Mouse (Mus musculus): Measurements from ENCODE around the gene Coa3. TPM values are rescaled to one million over a fixed set of nuclear protein-coding genes. Genes with fewer than 3 reads are reported as not detected.

Coa3 gene
- polyA plus RNA-seq, 1 experiment, result 158 TPM

- TF ChIP-seq POLR2A (IDR thresholded peaks at IDR 0.05; ENCODE audit: borderline replicate concordance, extremely low read depth, insufficient read depth, insufficient read length, poor library complexity, severe bottlenecking) (no peak), CTCF (IDR thresholded peaks at IDR 0.05; ENCODE audit: borderline replicate concordance, extremely low read depth, insufficient read depth, insufficient read length) (no peak)
- DNase-seq (ENCODE audit: low read depth), result no peak
Observed at GRCm38 (mm10) chr11:101279193-101279569, 267 bp upstream of the Coa3 start.

- no peak for TF ChIP-seq POLR2A (IDR thresholded peaks at IDR 0.05; ENCODE audit: borderline replicate concordance, extremely low read depth, insufficient read depth, insufficient read length, poor library complexity, severe bottlenecking)
- TF ChIP-seq CTCF (IDR thresholded peaks at IDR 0.05; ENCODE audit: borderline replicate concordance, extremely low read depth, insufficient read depth, insufficient read length), result no peak
- DNase-seq (ENCODE audit: low read depth), result no peak
Observed at GRCm38 (mm10) chr11:101277381-101278222, 1.3 kb downstream of the Coa3 start.

- no peak for DNase-seq (ENCODE audit: low read depth)
- TF ChIP-seq POLR2A (IDR thresholded peaks at IDR 0.05; ENCODE audit: borderline replicate concordance, extremely low read depth, insufficient read depth, insufficient read length, poor library complexity, severe bottlenecking), result no peak
- TF ChIP-seq CTCF (IDR thresholded peaks at IDR 0.05; ENCODE audit: borderline replicate concordance, extremely low read depth, insufficient read depth, insufficient read length), result no peak
Observed at GRCm38 (mm10) chr11:101276319-101277070, 2.4 kb downstream of the Coa3 start.

- DNase-seq (ENCODE audit: low read depth), result no peak
- TF ChIP-seq POLR2A (IDR thresholded peaks at IDR 0.05; ENCODE audit: borderline replicate concordance, extremely low read depth, insufficient read depth, insufficient read length, poor library complexity, severe bottlenecking) (no peak), CTCF (IDR thresholded peaks at IDR 0.05; ENCODE audit: borderline replicate concordance, extremely low read depth, insufficient read depth, insufficient read length) (no peak)
Observed at GRCm38 (mm10) chr11:101275309-101275708, 3.6 kb downstream of the Coa3 start.

- TF ChIP-seq POLR2A (IDR thresholded peaks at IDR 0.05; ENCODE audit: borderline replicate concordance, extremely low read depth, insufficient read depth, insufficient read length, poor library complexity, severe bottlenecking), result no peak
- no peak for TF ChIP-seq CTCF (IDR thresholded peaks at IDR 0.05; ENCODE audit: borderline replicate concordance, extremely low read depth, insufficient read depth, insufficient read length)
- no peak for DNase-seq (ENCODE audit: low read depth)
Observed at GRCm38 (mm10) chr11:101272446-101272845, 6.5 kb downstream of the Coa3 start.

GRCm38 (mm10) chr11:101269577-101270116 is 9.3 kb downstream of the Coa3 start:
- DNase-seq (ENCODE audit: low read depth), result peak; percentile 71
- TF ChIP-seq CTCF (IDR thresholded peaks at IDR 0.05; ENCODE audit: borderline replicate concordance, extremely low read depth, insufficient read depth, insufficient read length) (no peak), POLR2A (IDR thresholded peaks at IDR 0.05; ENCODE audit: borderline replicate concordance, extremely low read depth, insufficient read depth, insufficient read length, poor library complexity, severe bottlenecking) (no peak)

- no peak for DNase-seq (ENCODE audit: low read depth)
- no peak for TF ChIP-seq POLR2A (IDR thresholded peaks at IDR 0.05; ENCODE audit: borderline replicate concordance, extremely low read depth, insufficient read depth, insufficient read length, poor library complexity, severe bottlenecking)
- TF ChIP-seq CTCF (IDR thresholded peaks at IDR 0.05; ENCODE audit: borderline replicate concordance, extremely low read depth, insufficient read depth, insufficient read length), result no peak
Observed at GRCm38 (mm10) chr11:101265906-101266305, 13.0 kb downstream of the Coa3 start.

- no peak for TF ChIP-seq CTCF (IDR thresholded peaks at IDR 0.05; ENCODE audit: borderline replicate concordance, extremely low read depth, insufficient read depth, insufficient read length)
- no peak for TF ChIP-seq POLR2A (IDR thresholded peaks at IDR 0.05; ENCODE audit: borderline replicate concordance, extremely low read depth, insufficient read depth, insufficient read length, poor library complexity, severe bottlenecking)
- DNase-seq (ENCODE audit: low read depth), result no peak
Observed at GRCm38 (mm10) chr11:101264954-101265471, 13.9 kb downstream of the Coa3 start.

GRCm38 (mm10) chr11:101263989-101264280 is 15.0 kb downstream of the Coa3 start:
- DNase-seq (ENCODE audit: low read depth), result no peak
- TF ChIP-seq CTCF (IDR thresholded peaks at IDR 0.05; ENCODE audit: borderline replicate concordance, extremely low read depth, insufficient read depth, insufficient read length) (no peak), POLR2A (IDR thresholded peaks at IDR 0.05; ENCODE audit: borderline replicate concordance, extremely low read depth, insufficient read depth, insufficient read length, poor library complexity, severe bottlenecking) (no peak)

- no peak for DNase-seq (ENCODE audit: low read depth)
- TF ChIP-seq POLR2A (IDR thresholded peaks at IDR 0.05; ENCODE audit: borderline replicate concordance, extremely low read depth, insufficient read depth, insufficient read length, poor library complexity, severe bottlenecking) (no peak), CTCF (IDR thresholded peaks at IDR 0.05; ENCODE audit: borderline replicate concordance, extremely low read depth, insufficient read depth, insufficient read length) (no peak)
Observed at GRCm38 (mm10) chr11:101263138-101263988, 15.6 kb downstream of the Coa3 start.
